Mouse (Mus musculus): ENCODE measurements at regions not wholly inside any gene's neighbourhood (a gene's known extent, or its start where the extent isn't known, plus 50 kb on each side); places are given as distances from the start of the nearest gene placed in this dataset.

DNA sequence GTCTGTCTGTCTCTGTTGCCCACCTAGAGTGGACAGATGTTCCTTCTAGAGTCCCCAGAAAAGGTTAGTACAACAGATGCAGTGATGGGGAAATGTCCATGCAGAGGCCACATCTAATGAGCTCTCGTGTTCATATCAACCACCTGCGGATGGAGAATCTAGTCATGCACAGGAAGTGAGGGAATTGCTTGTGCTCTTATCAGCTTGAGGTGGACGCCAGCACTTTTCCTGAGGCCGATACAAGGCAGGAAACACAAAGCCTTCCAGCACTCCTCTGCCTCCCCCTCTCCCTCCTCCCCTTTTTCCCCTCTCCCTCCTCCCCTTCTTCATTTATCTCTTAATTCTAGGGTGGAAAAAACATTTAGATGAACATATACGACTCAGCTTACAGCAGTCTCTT lies 354.3 kb upstream of the Runx1 start:
- WGBS, result 89% methylated on average over 5 of the region's 5 CpGs
- ATAC-seq (ENCODE audit: insufficient read depth, low FRiP score, low TSS enrichment), result no peak
- Histone ChIP-seq H3K9me3 (ENCODE audit: control insufficient read depth, low read length) (no peaks in the 10 kb centered on the region), H3K4me1 (ENCODE audit: control insufficient read depth, insufficient read depth, low read length) (no peaks in the 10 kb centered on the region), H3K27ac (ENCODE audit: low read depth, low read length) (no peak overlapping the region), H3K36me3 (ENCODE audit: control insufficient read depth, insufficient read depth, low read length) (no peaks in the 10 kb centered on the region), H3K9ac (ENCODE audit: low read length) (no peak overlapping the region), H3K4me3 (ENCODE audit: low read depth, low read length) (no peak overlapping the region), H3K4me2 (ENCODE audit: low read depth) (no peak overlapping the region), H3K27me3 (ENCODE audit: control insufficient read depth, insufficient read depth, low read length) (no peaks in the 10 kb centered on the region)
- no peak for DNase-seq (ENCODE audit: low spot score)

DNA sequence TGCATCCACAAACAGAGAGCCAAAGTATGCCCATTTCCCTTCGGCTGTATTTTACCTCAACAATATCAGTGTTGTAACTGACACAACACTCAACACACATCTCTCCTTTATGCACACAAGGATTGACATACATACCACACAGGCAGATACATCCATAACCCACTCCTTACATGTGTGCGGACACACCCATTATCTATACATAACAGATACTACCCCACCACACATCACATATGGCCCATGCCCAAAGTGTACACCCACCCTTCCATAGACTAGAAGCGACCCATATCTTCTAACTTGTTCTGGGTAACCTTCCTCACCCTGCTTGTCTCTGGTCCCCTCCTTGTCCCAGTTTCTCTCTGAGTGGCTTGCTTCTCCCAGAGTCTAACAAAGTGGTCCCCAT lies 340.7 kb upstream of the Runx1 start:
- Histone ChIP-seq H3K4me2 (ENCODE audit: low read depth) (no peak overlapping the region), H3K9ac (ENCODE audit: low read length) (no peak overlapping the region), H3K9me3 (ENCODE audit: control insufficient read depth, low read length) (no peaks in the 10 kb centered on the region), H3K27ac (ENCODE audit: low read depth, low read length) (no peak overlapping the region), H3K4me1 (ENCODE audit: control insufficient read depth, insufficient read depth, low read length) (no peaks in the 10 kb centered on the region), H3K4me3 (ENCODE audit: low read depth, low read length) (no peak overlapping the region), H3K36me3 (ENCODE audit: control insufficient read depth, insufficient read depth, low read length) (no peaks in the 10 kb centered on the region), H3K27me3 (ENCODE audit: control insufficient read depth, insufficient read depth, low read length) (no peaks in the 10 kb centered on the region)
- no peak for DNase-seq (ENCODE audit: low spot score)
- 94% methylated on average over 3 of the region's 3 CpGs for WGBS
- ATAC-seq (ENCODE audit: insufficient read depth, low FRiP score, low TSS enrichment), result no peak

DNA sequence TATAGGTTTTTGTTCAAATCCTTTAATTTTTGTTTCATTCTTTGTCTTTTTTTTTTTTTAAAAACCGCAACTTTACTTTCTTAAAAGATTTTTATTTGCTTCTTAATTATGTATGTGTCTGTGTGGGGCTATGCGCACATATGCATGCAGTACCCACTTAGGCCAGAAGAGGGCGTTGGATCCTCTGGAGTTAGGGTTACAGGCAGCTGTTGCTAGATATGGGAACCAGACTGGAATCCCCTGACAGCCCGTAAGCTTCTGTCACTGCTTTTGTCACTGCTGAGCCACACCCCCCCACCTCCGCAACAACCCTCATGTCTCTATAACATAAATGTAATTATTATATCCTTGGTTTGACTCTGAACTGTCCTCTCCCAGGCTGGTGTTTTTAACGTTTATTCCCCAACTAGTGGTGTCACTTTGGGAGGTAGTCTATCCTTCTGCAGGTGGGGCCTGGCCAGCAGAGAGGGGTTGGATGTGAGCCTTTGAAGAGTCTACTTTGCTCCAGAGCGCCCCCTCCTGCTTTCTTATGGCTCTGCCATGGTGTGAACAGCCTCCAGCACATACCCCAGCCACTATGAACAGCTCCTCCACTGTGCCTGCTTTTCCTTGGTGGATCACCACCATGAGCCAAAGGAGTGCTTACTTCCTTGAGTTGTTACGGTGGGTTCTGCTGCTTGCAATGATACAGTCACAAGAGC lies 332.7 kb upstream of the Runx1 start:
- Histone ChIP-seq H3K27ac (ENCODE audit: low read depth, low read length) (no peak overlapping the region), H3K4me2 (ENCODE audit: low read depth) (no peak overlapping the region), H3K9ac (ENCODE audit: low read length) (no peak overlapping the region), H3K36me3 (ENCODE audit: control insufficient read depth, insufficient read depth, low read length) (no peaks in the 10 kb centered on the region), H3K4me3 (ENCODE audit: low read depth, low read length) (no peak overlapping the region), H3K27me3 (ENCODE audit: control insufficient read depth, insufficient read depth, low read length) (no peaks in the 10 kb centered on the region), H3K4me1 (ENCODE audit: control insufficient read depth, insufficient read depth, low read length) (no peaks in the 10 kb centered on the region), H3K9me3 (ENCODE audit: control insufficient read depth, low read length) (no peaks in the 10 kb centered on the region)
- DNase-seq (ENCODE audit: low spot score) (no peak), ATAC-seq (ENCODE audit: insufficient read depth, low FRiP score, low TSS enrichment) (no peak)
- 86% methylated on average over 8 of the region's 8 CpGs for WGBS

DNA sequence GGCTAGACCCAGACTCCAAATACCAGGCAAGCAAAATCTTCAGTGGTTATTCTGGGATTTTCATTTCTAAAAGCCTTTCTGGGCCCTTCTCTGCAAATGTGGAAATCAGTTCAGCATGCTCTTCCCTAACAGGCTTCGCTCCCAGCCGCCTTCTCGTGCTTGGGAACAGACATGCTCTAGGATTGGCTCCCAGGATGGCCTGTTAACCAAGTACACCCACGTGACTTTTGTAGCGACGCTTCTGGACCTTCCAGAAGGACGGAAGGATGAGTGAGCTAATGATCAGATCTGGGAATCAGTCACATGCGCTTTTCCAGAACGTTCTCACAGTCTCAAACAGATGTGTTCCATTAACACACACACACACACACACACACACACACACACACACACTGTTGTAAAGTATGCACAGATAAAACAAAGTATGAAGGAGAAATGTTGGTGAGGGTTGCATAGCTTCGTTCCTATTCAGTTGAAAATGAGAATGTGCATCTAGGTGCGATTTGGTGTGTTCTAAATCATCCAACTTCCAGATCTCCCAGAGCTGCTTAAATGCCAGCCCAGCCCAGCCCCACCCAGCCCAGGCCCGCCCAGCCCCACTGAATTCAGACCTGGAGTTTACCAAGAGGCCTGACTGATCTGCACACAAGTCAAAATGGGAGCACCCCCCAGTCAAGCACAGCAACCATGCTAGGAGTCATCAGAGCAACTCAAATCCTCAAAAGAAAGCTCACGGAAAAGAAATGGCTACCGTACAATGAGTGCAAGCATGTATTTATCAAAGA lies 327.8 kb upstream of the Runx1 start:
- WGBS, result 88% methylated on average over 14 of the region's 14 CpGs
- Histone ChIP-seq H3K4me1 (ENCODE audit: control insufficient read depth, insufficient read depth, low read length) (peaks cover 3% of the 10 kb centered on the region; the same call in 1 of the 2 replicates), H3K27me3 (ENCODE audit: control insufficient read depth, insufficient read depth, low read length) (no peaks in the 10 kb centered on the region), H3K27ac (ENCODE audit: low read depth, low read length) (no peak overlapping the region), H3K4me2 (ENCODE audit: low read depth) (no peak overlapping the region), H3K4me3 (ENCODE audit: low read depth, low read length) (no peak overlapping the region), H3K36me3 (ENCODE audit: control insufficient read depth, insufficient read depth, low read length) (no peaks in the 10 kb centered on the region), H3K9ac (ENCODE audit: low read length) (no peak overlapping the region), H3K9me3 (ENCODE audit: control insufficient read depth, low read length) (no peaks in the 10 kb centered on the region)
- DNase-seq (ENCODE audit: low spot score), result no peak
- ATAC-seq (ENCODE audit: insufficient read depth, low FRiP score, low TSS enrichment), result no peak

DNA sequence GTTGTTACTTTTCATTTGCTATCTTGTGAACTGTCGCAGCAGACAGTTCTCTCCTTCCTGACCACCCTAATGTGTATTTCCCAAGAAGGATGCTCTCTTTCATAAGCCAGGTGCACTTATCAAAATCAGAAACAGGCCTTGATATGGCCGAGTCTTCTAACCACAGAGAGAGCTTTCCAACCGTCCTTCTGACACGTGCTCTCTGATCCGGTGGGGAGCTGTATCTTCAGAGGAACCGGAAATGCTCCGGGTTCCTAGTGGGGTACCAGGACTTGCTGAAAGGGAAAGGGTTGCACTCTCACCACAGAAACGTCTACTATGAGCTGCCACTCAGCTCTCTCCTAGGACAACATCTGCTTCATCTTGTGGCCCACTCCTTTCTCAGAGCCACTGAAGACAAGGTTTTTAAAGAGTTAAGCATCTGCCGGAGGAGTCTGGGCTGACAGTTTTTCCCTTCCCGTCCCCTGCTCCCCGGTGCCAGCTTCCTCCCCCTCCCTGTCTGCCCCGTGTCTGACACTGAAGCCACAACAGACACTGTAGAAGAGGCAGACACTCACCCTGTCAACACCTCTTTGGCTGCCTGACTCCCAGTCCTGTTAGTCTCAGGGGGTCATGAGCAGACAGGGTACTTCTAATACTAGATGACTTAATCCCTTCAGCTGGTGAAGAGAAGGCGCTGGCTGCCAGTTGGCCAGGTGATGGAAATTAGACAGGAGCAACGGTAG lies 327.0 kb upstream of the Runx1 start:
- DNase-seq (ENCODE audit: low spot score) (no peak), ATAC-seq (ENCODE audit: insufficient read depth, low FRiP score, low TSS enrichment) (no peak)
- Histone ChIP-seq H3K27ac (ENCODE audit: low read depth, low read length) (no peak overlapping the region), H3K4me1 (ENCODE audit: control insufficient read depth, insufficient read depth, low read length) (peaks cover 3% of the 10 kb centered on the region; the same call in 1 of the 2 replicates), H3K4me3 (ENCODE audit: low read depth, low read length) (no peak overlapping the region), H3K4me2 (ENCODE audit: low read depth) (no peak overlapping the region), H3K9ac (ENCODE audit: low read length) (no peak overlapping the region), H3K27me3 (ENCODE audit: control insufficient read depth, insufficient read depth, low read length) (no peaks in the 10 kb centered on the region), H3K9me3 (ENCODE audit: control insufficient read depth, low read length) (no peaks in the 10 kb centered on the region), H3K36me3 (ENCODE audit: control insufficient read depth, insufficient read depth, low read length) (no peaks in the 10 kb centered on the region)
- WGBS, result 55% methylated on average over 14 of the region's 14 CpGs

DNA sequence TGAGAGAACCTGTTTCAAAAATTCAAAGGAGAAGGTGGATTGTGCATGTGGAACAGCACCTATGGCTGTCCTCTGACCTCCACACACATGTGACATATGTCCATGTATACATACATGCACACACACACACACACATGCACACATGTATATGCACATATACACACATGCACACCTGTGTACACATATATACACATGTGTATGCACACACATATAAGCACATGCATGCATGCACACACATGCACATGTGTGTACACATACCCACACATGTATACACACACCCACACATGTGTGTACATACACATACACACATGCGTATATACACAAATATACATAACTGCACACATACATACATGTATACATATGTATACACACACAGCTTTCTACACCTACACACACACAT lies 326.1 kb upstream of the Runx1 start:
- Histone ChIP-seq H3K9ac (ENCODE audit: low read length) (no peak overlapping the region), H3K27me3 (ENCODE audit: control insufficient read depth, insufficient read depth, low read length) (no peaks in the 10 kb centered on the region), H3K27ac (ENCODE audit: low read depth, low read length) (no peak overlapping the region), H3K4me1 (ENCODE audit: control insufficient read depth, insufficient read depth, low read length) (peaks cover 3% of the 10 kb centered on the region; the same call in 1 of the 2 replicates), H3K9me3 (ENCODE audit: control insufficient read depth, low read length) (no peaks in the 10 kb centered on the region), H3K4me3 (ENCODE audit: low read depth, low read length) (no peak overlapping the region), H3K4me2 (ENCODE audit: low read depth) (no peak overlapping the region), H3K36me3 (ENCODE audit: control insufficient read depth, insufficient read depth, low read length) (no peaks in the 10 kb centered on the region)
- no peak for DNase-seq (ENCODE audit: low spot score)
- no peak for ATAC-seq (ENCODE audit: insufficient read depth, low FRiP score, low TSS enrichment)
- WGBS, result 97% methylated on average over 1 of the region's 1 CpGs

DNA sequence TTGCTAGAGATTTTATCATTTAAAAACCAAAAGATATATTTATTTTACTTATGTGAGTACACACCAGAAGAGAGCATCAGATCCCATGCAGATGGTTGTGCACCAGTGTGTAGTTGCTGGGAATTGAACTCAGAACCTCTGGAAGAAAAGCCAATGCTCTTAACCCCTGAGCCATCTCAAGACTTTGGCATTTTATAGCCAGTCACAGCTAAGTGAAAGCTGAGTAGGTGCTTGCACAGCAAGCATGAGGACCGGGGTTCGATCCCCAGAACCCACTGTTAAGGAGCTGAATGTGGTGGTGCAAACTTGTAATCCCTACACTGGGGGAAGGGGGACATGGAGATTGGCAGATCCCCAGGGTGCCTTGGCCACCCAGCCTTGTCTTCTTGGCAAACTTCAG lies 325.7 kb upstream of the Runx1 start:
- Histone ChIP-seq H3K4me1 (ENCODE audit: control insufficient read depth, insufficient read depth, low read length) (peaks cover 3% of the 10 kb centered on the region; the same call in 1 of the 2 replicates), H3K36me3 (ENCODE audit: control insufficient read depth, insufficient read depth, low read length) (no peaks in the 10 kb centered on the region), H3K9ac (ENCODE audit: low read length) (no peak overlapping the region), H3K4me2 (ENCODE audit: low read depth) (no peak overlapping the region), H3K27me3 (ENCODE audit: control insufficient read depth, insufficient read depth, low read length) (no peaks in the 10 kb centered on the region), H3K9me3 (ENCODE audit: control insufficient read depth, low read length) (no peaks in the 10 kb centered on the region), H3K27ac (ENCODE audit: low read depth, low read length) (no peak overlapping the region), H3K4me3 (ENCODE audit: low read depth, low read length) (no peak overlapping the region)
- whole genome bisulfite sequencing, result 92% methylated on average over 2 of the region's 2 CpGs
- no peak for ATAC-seq (ENCODE audit: insufficient read depth, low FRiP score, low TSS enrichment)
- DNase-seq (ENCODE audit: low spot score), result no peak

DNA sequence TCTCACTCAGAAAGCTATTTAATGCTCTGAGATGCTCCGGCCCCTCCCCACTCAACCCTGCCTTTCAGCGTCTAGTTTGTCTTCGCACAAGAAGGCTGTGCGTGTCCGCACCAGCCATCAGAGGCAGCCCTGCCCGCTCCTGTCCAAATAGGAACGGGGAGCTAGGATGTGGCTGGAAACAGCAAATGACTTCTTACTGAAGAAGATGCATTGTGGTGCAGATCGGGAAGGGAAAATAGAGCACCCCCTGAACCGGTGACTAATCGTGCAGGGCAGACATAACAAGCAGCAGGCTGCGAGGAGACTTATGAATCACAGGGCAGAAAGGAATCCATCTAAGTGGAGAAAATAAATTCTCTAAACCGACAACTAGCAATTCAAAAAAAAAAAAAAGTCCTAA lies 324.5 kb upstream of the Runx1 start:
- Histone ChIP-seq H3K4me1 (ENCODE audit: control insufficient read depth, insufficient read depth, low read length) (peaks cover 3% of the 10 kb centered on the region; the same call in 1 of the 2 replicates), H3K27ac (ENCODE audit: low read depth, low read length) (no peak overlapping the region), H3K4me3 (ENCODE audit: low read depth, low read length) (no peak overlapping the region), H3K4me2 (ENCODE audit: low read depth) (no peak overlapping the region), H3K27me3 (ENCODE audit: control insufficient read depth, insufficient read depth, low read length) (no peaks in the 10 kb centered on the region), H3K9me3 (ENCODE audit: control insufficient read depth, low read length) (no peaks in the 10 kb centered on the region), H3K9ac (ENCODE audit: low read length) (no peak overlapping the region), H3K36me3 (ENCODE audit: control insufficient read depth, insufficient read depth, low read length) (no peaks in the 10 kb centered on the region)
- ATAC-seq (ENCODE audit: insufficient read depth, low FRiP score, low TSS enrichment) (no peak), DNase-seq (ENCODE audit: low spot score) (no peak)
- 71% methylated on average over 12 of the region's 12 CpGs for WGBS
